Mouse (Mus musculus): ENCODE measurements around the gene Magea3. TPM values are rescaled to one million over a fixed set of nuclear protein-coding genes. Genes with fewer than 3 reads are reported as not detected.
"Not testable (repeated sequence)": the region's sequence is repeated elsewhere in the genome, so short reads cannot be mapped to it uniquely, and the experiment has no call there.

The Magea3 gene
- not detected in 2 replicates for polyA plus RNA-seq (2015; fragmentation: Nextera tagmentation; extraction: Ambion mirVana)

- H3K9me3 ChIP-seq; ATAC-seq (ENCODE audit: low read depth); H3K4me1 ChIP-seq (replicated peaks); H3K27me3 ChIP-seq; H3K27ac ChIP-seq (replicated peaks); H3K36me3 ChIP-seq; H3K9ac ChIP-seq; H3K4me3 ChIP-seq; H3K4me2 ChIP-seq: not testable (repeated sequence)
- 75% methylated on average over 1 of the region's 1 CpGs for WGBS
Observed at GRCm38 (mm10) chrX:154949405-154949804, at the start of gene Magea3. Gene Magea3 (minus strand): TSS chrX:154949505.

- not testable (repeated sequence) for H3K4me2 ChIP-seq; H3K9ac ChIP-seq; H3K4me1 ChIP-seq (replicated peaks); H3K27ac ChIP-seq (replicated peaks); H3K4me3 ChIP-seq; ATAC-seq (ENCODE audit: low read depth); H3K27me3 ChIP-seq; H3K9me3 ChIP-seq; H3K36me3 ChIP-seq
- WGBS = 87% methylated on average over 11 of the region's 11 CpGs
Observed at GRCm38 (mm10) chrX:154995750-154996149, 46.4 kb upstream of the Magea3 start, which contains the start of gene Magea8. Gene Magea8 (minus strand): TSS chrX:154995850.

DNA sequence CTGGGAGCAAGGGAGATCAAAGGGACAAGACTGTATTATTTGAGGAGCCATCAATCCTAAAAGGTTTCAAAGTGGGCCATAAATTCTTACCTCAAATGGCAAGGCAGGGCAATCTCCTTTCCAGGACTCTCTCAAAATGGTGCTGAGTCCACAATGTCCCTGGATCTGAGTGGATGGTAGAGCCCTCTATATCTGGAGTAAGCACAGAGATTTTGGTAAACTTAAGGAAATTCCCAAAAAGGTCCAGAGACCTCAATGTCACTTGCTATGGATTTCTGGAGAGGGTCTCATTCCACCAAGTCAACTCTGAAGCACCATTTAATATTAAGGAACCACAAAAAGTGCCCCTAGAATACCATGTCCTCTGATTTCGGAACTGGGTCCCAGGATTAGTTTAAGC, 13.4 kb downstream of the Magea3 start, which contains the start of gene Magea6:
Gene Magea6, minus strand, starts transcription at position 101 of the 400 bp plus-strand sequence.
- H3K27me3 ChIP-seq; ATAC-seq (ENCODE audit: low read depth); H3K4me2 ChIP-seq; H3K9ac ChIP-seq; H3K4me1 ChIP-seq (replicated peaks); H3K9me3 ChIP-seq; H3K36me3 ChIP-seq; H3K27ac ChIP-seq (replicated peaks); H3K4me3 ChIP-seq: not testable (repeated sequence)
- 70% methylated on average over 1 of the region's 1 CpGs for WGBS

Other genes with a start within 250 kb of the Magea3 start
- gene Cldn34b1, start 59.2 kb downstream of the Magea3 start, polyA plus RNA-seq (2015; fragmentation: Nextera tagmentation; extraction: Ambion mirVana) = not detected in 2 replicates
- gene Magea6, start 13.5 kb downstream of the Magea3 start, polyA plus RNA-seq (2015; fragmentation: Nextera tagmentation; extraction: Ambion mirVana) = not detected in 2 replicates
- not detected in 2 replicates for gene Magea8, start 46.3 kb upstream of the Magea3 start, polyA plus RNA-seq (2015; fragmentation: Nextera tagmentation; extraction: Ambion mirVana)
- gene Magea5, start 113.6 kb upstream of the Magea3 start, polyA plus RNA-seq (2015; fragmentation: Nextera tagmentation; extraction: Ambion mirVana) = not detected in 2 replicates
- not detected in 2 replicates for gene Magea1, start 140.3 kb upstream of the Magea3 start, polyA plus RNA-seq (2015; fragmentation: Nextera tagmentation; extraction: Ambion mirVana)
- gene Magea2, start 144.2 kb upstream of the Magea3 start, polyA plus RNA-seq (2015; fragmentation: Nextera tagmentation; extraction: Ambion mirVana) = not detected in 2 replicates
- gene Cldn34b2, start 178.9 kb upstream of the Magea3 start, polyA plus RNA-seq (2015; fragmentation: Nextera tagmentation; extraction: Ambion mirVana) = not detected in 2 replicates

All from neural tube, embryonic 13.5 days (tissue).